Mouse (Mus musculus): ENCODE measurements around the gene Tmem254c. TPM values are rescaled to one million over a fixed set of nuclear protein-coding genes. Genes with fewer than 3 reads are reported as not detected.

The Tmem254c gene
- 5.4 and 7.5 TPM in 2 replicates for polyA plus RNA-seq (2012; rRNA removed)

GRCm38 (mm10) chr14:26067325-26067633 lies at the start of gene Tmem254c:
Gene Tmem254c, minus strand, starts transcription at chr14:26067355.

GRCm38 (mm10) chr14:26081997-26082396 lies 14.8 kb upstream of the Tmem254c start, which contains the start of gene Cphx3:
Gene Cphx3, plus strand, starts transcription at chr14:26082297.

GRCm38 (mm10) chr14:26081216-26081615 lies 14.1 kb upstream of the Tmem254c start, which contains the start of gene Cphx2:
Gene Cphx2, plus strand, starts transcription at chr14:26081516.

GRCm38 (mm10) chr14:26042611-26043010 lies 24.5 kb downstream of the Tmem254c start, which contains the start of gene Gm9780:
Gene Gm9780, minus strand, starts transcription at chr14:26042711.

Other genes with a start within 250 kb of the Tmem254c start
- gene Anxa11, start 225.2 kb downstream of the Tmem254c start, polyA plus RNA-seq (2012; rRNA removed), result 4.7 and 6.2 TPM in 2 replicates
- 0.18 and 0.37 TPM in 2 replicates for gene Plac9a, start 164.3 kb downstream of the Tmem254c start, polyA plus RNA-seq (2012; rRNA removed)
- 0.96 and 1.3 TPM in 2 replicates for gene Tmem254a, start 139.7 kb downstream of the Tmem254c start, polyA plus RNA-seq (2012; rRNA removed)
- 0.08 TPM in 1 of 2 replicates, not detected in the other for gene Cphx1, start 129.1 kb downstream of the Tmem254c start, polyA plus RNA-seq (2012; rRNA removed)
- gene Duxbl1, start 88.8 kb downstream of the Tmem254c start, polyA plus RNA-seq (2012; rRNA removed), result 0.06 and 0.16 TPM in 2 replicates
- gene Gm9780, start 24.6 kb downstream of the Tmem254c start, polyA plus RNA-seq (2012; rRNA removed), result 1.8 and 4.6 TPM in 2 replicates
- not detected in 2 replicates for gene Cphx2, start 14.2 kb upstream of the Tmem254c start, polyA plus RNA-seq (2012; rRNA removed)
- gene Cphx3, start 14.9 kb upstream of the Tmem254c start, polyA plus RNA-seq (2012; rRNA removed), result 0.16 and 0.20 TPM in 2 replicates
- 0.05 TPM in 1 of 2 replicates, not detected in the other for gene Duxbl2, start 51.0 kb upstream of the Tmem254c start, polyA plus RNA-seq (2012; rRNA removed)
- 1.2 and 1.3 TPM in 2 replicates for gene Plac9b, start 115.1 kb upstream of the Tmem254c start, polyA plus RNA-seq (2012; rRNA removed)
- gene Tmem254b, start 139.7 kb upstream of the Tmem254c start, polyA plus RNA-seq (2012; rRNA removed), result 6.5 and 8.2 TPM in 2 replicates
- gene Duxbl3, start 190.6 kb upstream of the Tmem254c start, polyA plus RNA-seq (2012; rRNA removed), result 0.12 TPM in 1 of 2 replicates, not detected in the other

Measured in liver, embryonic 14 days (tissue).